Comparison of ENCODE assay signal across 25 mouse cellular contexts in genomic region chr11:43092126-43092920, GRCm38 (mm10). TPM values are rescaled to one million over a fixed set of nuclear protein-coding genes. Genes with fewer than 3 reads are reported as not detected.
A peak's percentile ranks its signal among the peaks of the same experiment; 100 is the strongest.
DNase-seq lines count a peak whose midpoint lies in the region; ATAC-seq lines count a peak whose summit lies in the region.
"Had no signal": no experiment of that assay in that cellular context is flagged by ENCODE, and none has a peak within 500 bp of the region (broad histone marks: within the 10 kb centered on the region; RNA-seq: fewer than 3 reads in every experiment).

No protein-coding gene starts in this region.

- H3K27me3 ChIP-seq in heart, embryonic 11.5 days (ENCODE audit: control insufficient read depth, insufficient read depth, low read length), result no peaks in the 10 kb centered on the region
- H3K27me3 ChIP-seq: hindbrain, embryonic 12.5 days; liver, embryonic 13.5 days; neural tube, embryonic 15.5 days had no signal

- peak; percentile 78 for ATAC-seq in frontal cortex, adult (ENCODE audit: low TSS enrichment)
- ATAC-seq in heart, embryonic 11.5 days (replicated peaks; ENCODE audit: insufficient number of reproducible peaks, low FRiP score, low TSS enrichment), result no peak
- ATAC-seq: forebrain, embryonic 16.5 days had no signal

- H3K27ac ChIP-seq in heart, embryonic 11.5 days (ENCODE audit: low read depth, low read length), result no peak overlapping the region
- H3K27ac ChIP-seq: hindbrain, embryonic 12.5 days; liver, embryonic 13.5 days; neural tube, embryonic 15.5 days had no signal

- no peak for DNase-seq in frontal cortex, postnatal 25 days (ENCODE audit: low spot score in 2 of 2)
- peak; percentile 55 for DNase-seq in right cerebral cortex, adult 18-20 months
- DNase-seq in right cerebral cortex, postnatal 14 days, result no peak
- DNase-seq in left cerebral cortex, postnatal 14 days (ENCODE audit: low spot score in 2 of 2), result peak; percentile 45 to 70
- no peak for DNase-seq in urinary bladder, adult 18-20 months (ENCODE audit: low spot score in 2 of 2)
- DNase-seq: adrenal gland, postnatal 36 days; gastrocnemius, postnatal 25 days; kidney, adult 9 months; kidney, postnatal 36 days; liver, embryonic 13.5 days; midbrain, embryonic 14.5 days; thymus, postnatal 36 days had no signal

- intact Hi-C loops in left cerebral cortex, postnatal 14 days (cut with DNase I), result no loop called here

- H3K4me1 ChIP-seq in heart, embryonic 11.5 days (ENCODE audit: control insufficient read depth, insufficient read depth, low read length), result no peaks in the 10 kb centered on the region
- H3K4me1 ChIP-seq: hindbrain, embryonic 12.5 days; liver, embryonic 13.5 days; neural tube, embryonic 15.5 days had no signal

- H3K9me3 ChIP-seq in heart, embryonic 11.5 days (replicated peaks; ENCODE audit: control insufficient read depth, low read length), result no peaks in the 10 kb centered on the region
- H3K9me3 ChIP-seq: hindbrain, embryonic 12.5 days; liver, embryonic 13.5 days; neural tube, embryonic 15.5 days had no signal

- no peak overlapping the region for H3K9ac ChIP-seq in heart, embryonic 11.5 days (ENCODE audit: low read depth, low read length)
- H3K9ac ChIP-seq: hindbrain, embryonic 12.5 days; liver, embryonic 13.5 days; neural tube, embryonic 15.5 days had no signal

- H3K36me3 ChIP-seq in heart, embryonic 11.5 days (ENCODE audit: control insufficient read depth, insufficient read depth, low read length), result no peaks in the 10 kb centered on the region
- H3K36me3 ChIP-seq: hindbrain, embryonic 12.5 days; liver, embryonic 13.5 days; neural tube, embryonic 15.5 days had no signal

- H3K4me3 ChIP-seq in heart, embryonic 11.5 days (ENCODE audit: low read depth, low read length), result no peak overlapping the region
- H3K4me3 ChIP-seq: hindbrain, embryonic 12.5 days; liver, embryonic 13.5 days; myocyte; neural tube, embryonic 15.5 days had no signal

- H3K4me2 ChIP-seq in heart, embryonic 11.5 days, result no peak overlapping the region
- H3K4me2 ChIP-seq: hindbrain, embryonic 12.5 days; liver, embryonic 13.5 days; neural tube, embryonic 15.5 days had no signal

- 79% methylated on average over 14 of the region's 14 CpGs for WGBS in heart, embryonic 11.5 days (ENCODE audit: insufficient replicate concordance)

RNA-seq across cellular contexts. Expression of gene Gm9972, which starts 56.8 kb away (rescaled TPM):
- total RNA-seq in left cerebral cortex, postnatal 14 days (2021), result not detected
- polyA plus RNA-seq in heart, embryonic 11.5 days (2014; fragmentation: Nextera tagmentation; extraction: Ambion mirVana), result not detected in 2 replicates
- total RNA-seq: adrenal gland, postnatal 36 days; gastrocnemius, postnatal 25 days; heart, adult 8-10 months; megakaryocyte progenitor cell, adult 5-6 weeks had no signal
- polyA plus RNA-seq: forebrain, embryonic 16.5 days; heart, postnatal 0 days; hindbrain, embryonic 12.5 days; intestine, embryonic 14.5 days; limb, embryonic 11.5 days; liver, embryonic 13.5 days; lung, embryonic 16.5 days; midbrain, embryonic 14.5 days; myocyte; neural tube, embryonic 15.5 days; testis, adult 2 months had no signal

RNA-seq across cellular contexts. Expression of gene Atp10b, which starts 57.4 kb away (rescaled TPM):
- total RNA-seq in left cerebral cortex, postnatal 14 days (2021), result 1 to 10 TPM; 1.0 to 1.8 TPM
- not detected in 2 replicates for polyA plus RNA-seq in heart, embryonic 11.5 days (2014; fragmentation: Nextera tagmentation; extraction: Ambion mirVana)
- total RNA-seq: gastrocnemius, postnatal 25 days; megakaryocyte progenitor cell, adult 5-6 weeks had no signal
- polyA plus RNA-seq: heart, postnatal 0 days; liver, embryonic 13.5 days had no signal

Comparison
In these comparisons a context has a peak if more than half of its experiments do, and no peak if none do; other contexts are left out.
1. DNase-seq: peak in right cerebral cortex, adult 18-20 months (single experiment) and left cerebral cortex, postnatal 14 days (2 of 2); none in frontal cortex, postnatal 25 days (0 of 2), right cerebral cortex, postnatal 14 days (single experiment) and urinary bladder, adult 18-20 months (0 of 2).